Mouse (Mus musculus) brain, embryonic 14.5 days (tissue): ENCODE results near the gene Men1.

Source experiments
- CTCF ChIP-seq: fragments of 200-500 bp; IDR thresholded peaks from 2 replicates; pipeline ENCODE4 v1.5.1; 2012; ENCODE audit warnings: inconsistent platforms, mild to moderate bottlenecking, moderate library complexity, borderline replicate concordance; ENCODE audit not compliant: insufficient read depth, insufficient read length; ENCODE audit errors: extremely low read depth
- POLR2A ChIP-seq: fragments of 200-500 bp; IDR thresholded peaks from 2 replicates; pipeline ENCODE4 v1.6.1; 2012; ENCODE audit warnings: mild to moderate bottlenecking, inconsistent platforms, borderline replicate concordance; ENCODE audit not compliant: poor library complexity, insufficient read depth, insufficient read length, severe bottlenecking; ENCODE audit errors: extremely low read depth

DNA sequence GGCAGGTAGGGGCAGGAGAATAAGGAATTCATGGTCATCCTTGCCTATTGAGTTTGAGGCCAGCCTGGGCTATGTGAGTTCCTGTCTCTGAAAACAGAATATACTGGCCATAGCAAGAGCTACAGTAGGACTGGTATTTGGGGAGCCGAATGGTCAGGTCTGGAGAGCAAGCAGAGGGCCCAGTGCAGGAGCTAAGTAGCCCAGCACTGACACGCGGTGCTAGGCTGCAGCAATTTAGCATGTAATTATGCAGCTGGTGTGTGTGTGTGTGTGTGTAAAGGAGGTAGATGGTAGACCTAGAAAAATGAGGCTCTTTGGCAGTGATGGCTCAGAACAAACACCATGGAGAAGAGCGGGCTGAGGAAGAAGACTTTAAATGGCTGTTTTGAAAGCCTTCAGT is 12.8 kb downstream of the Men1 start:
- TF ChIP-seq POLR2A (no peak), CTCF (no peak)
